ENCODE assay signal across 12 mouse cellular contexts in the genomic region with DNA sequence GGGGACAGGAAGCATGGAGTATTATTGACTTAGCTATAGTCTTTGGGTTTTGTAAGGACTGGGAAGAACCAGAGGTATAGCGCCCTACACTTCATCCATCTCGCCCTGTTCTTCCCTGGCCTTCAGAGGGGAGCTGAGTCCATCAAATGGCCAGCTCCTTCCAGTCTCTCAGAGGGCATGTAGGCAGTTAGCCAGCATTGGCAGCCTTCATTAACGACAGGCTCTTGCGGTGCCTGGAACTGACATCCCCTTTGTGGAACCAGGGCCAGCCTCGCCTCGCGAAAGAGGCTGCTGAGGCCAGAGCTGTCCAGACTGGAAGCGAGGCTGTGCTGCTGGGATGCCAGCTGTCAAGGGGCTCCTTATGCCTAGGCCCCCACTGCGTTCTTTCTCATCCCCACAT. TPM values are rescaled to one million over a fixed set of nuclear protein-coding genes. Genes with fewer than 3 reads are reported as not detected.
DNase-seq lines count a peak whose midpoint lies in the region; ATAC-seq lines count a peak whose summit lies in the region.
"Had no signal": no experiment of that assay in that cellular context is flagged by ENCODE, and none has a peak within 500 bp of the region (broad histone marks: within the 10 kb centered on the region; RNA-seq: fewer than 3 reads in every experiment).

No protein-coding gene starts in this region.

- WGBS in hindbrain, embryonic 15.5 days: 54% methylated on average over 9 of the region's 9 CpGs
- 66% methylated on average over 9 of the region's 9 CpGs for WGBS in hindbrain, embryonic 11.5 days
- WGBS in liver, embryonic 12.5 days (ENCODE audit: insufficient replicate concordance): 63% methylated on average over 9 of the region's 9 CpGs

- H3K9ac ChIP-seq in hindbrain, embryonic 15.5 days: no peak overlapping the region
- no peak overlapping the region for H3K9ac ChIP-seq in hindbrain, embryonic 11.5 days (ENCODE audit: low read depth, low read length)
- H3K9ac ChIP-seq in liver, embryonic 12.5 days: no peak overlapping the region

- DNase-seq in hindbrain, embryonic 11.5 days (ENCODE audit: low spot score): no peak
- peak; percentile 78 to 88 for DNase-seq in cerebellum, postnatal 25 days
- DNase-seq in left cerebral cortex, postnatal 25 days (ENCODE audit: low spot score in 2 of 2): peak; percentile 31 to 46
- no peak for DNase-seq in yolk sac, embryonic 10.5 days (ENCODE audit: low spot score)
- DNase-seq: gastrocnemius, postnatal 14 days had no signal

- peak overlapping the region; percentile 98 for H3K4me2 ChIP-seq in hindbrain, embryonic 15.5 days
- no peak overlapping the region for H3K4me2 ChIP-seq in hindbrain, embryonic 11.5 days (replicated peaks; ENCODE audit: low read depth, low read length)
- H3K4me2 ChIP-seq in liver, embryonic 12.5 days: no peak overlapping the region

- no peak for ATAC-seq in hindbrain, embryonic 15.5 days (ENCODE audit: low FRiP score, low read depth)
- no peak for ATAC-seq in hindbrain, embryonic 11.5 days (ENCODE audit: low FRiP score)
- no peak for ATAC-seq in liver, embryonic 12.5 days
- ATAC-seq in erythroblast, adult 5-6 weeks (replicated peaks; ENCODE audit: low FRiP score, poor library complexity, severe bottlenecking): no peak

- H3K4me3 ChIP-seq in hindbrain, embryonic 15.5 days: 0 out of 2 replicates have a peak overlapping the region, but pooled peaks have one; percentile 64
- no peak overlapping the region for H3K4me3 ChIP-seq in hindbrain, embryonic 11.5 days (ENCODE audit: low read depth, low read length)
- H3K4me3 ChIP-seq in brown adipose tissue, adult 24 weeks (ENCODE audit: insufficient read depth, low read depth, low read length): peak overlapping the region; percentile 87; the same call in 1 of the 2 replicates
- no peak overlapping the region for H3K4me3 ChIP-seq in liver, embryonic 12.5 days

- H3K4me1 ChIP-seq in hindbrain, embryonic 15.5 days (replicated peaks): peaks cover 17% of the 10 kb centered on the region
- H3K4me1 ChIP-seq in hindbrain, embryonic 11.5 days (replicated peaks; ENCODE audit: control insufficient read depth, insufficient read depth, low read length): no peaks in the 10 kb centered on the region
- H3K4me1 ChIP-seq in brown adipose tissue, adult 24 weeks (ENCODE audit: control insufficient read depth, insufficient read depth, insufficient read length, low read length): no peaks in the 10 kb centered on the region
- peaks cover 12% of the 10 kb centered on the region; the same call in 1 of the 2 replicates for H3K4me1 ChIP-seq in liver, embryonic 12.5 days

- no peak overlapping the region for H3K27ac ChIP-seq in hindbrain, embryonic 15.5 days (replicated peaks)
- no peak overlapping the region for H3K27ac ChIP-seq in hindbrain, embryonic 11.5 days (ENCODE audit: low read depth, low read length)
- no peak overlapping the region for H3K27ac ChIP-seq in brown adipose tissue, adult 24 weeks (replicated peaks; ENCODE audit: low read depth, low read length)
- no peak overlapping the region for H3K27ac ChIP-seq in liver, embryonic 12.5 days
- H3K27ac ChIP-seq: embryonic facial prominence, embryonic 12.5 days; kidney, postnatal 0 days had no signal

- H3K36me3 ChIP-seq in hindbrain, embryonic 15.5 days: peaks cover 16% of the 10 kb centered on the region
- no peaks in the 10 kb centered on the region for H3K36me3 ChIP-seq in hindbrain, embryonic 11.5 days (ENCODE audit: control insufficient read depth, insufficient read depth, low read length)
- 0 out of 2 replicates have a peak, but pooled peaks cover 3% of the 10 kb centered on the region for H3K36me3 ChIP-seq in liver, embryonic 12.5 days
- H3K36me3 ChIP-seq: embryonic facial prominence, embryonic 12.5 days had no signal

- 0 out of 2 replicates have a peak, but pooled peaks cover 3% of the 10 kb centered on the region for H3K27me3 ChIP-seq in hindbrain, embryonic 15.5 days
- H3K27me3 ChIP-seq in hindbrain, embryonic 11.5 days (ENCODE audit: control insufficient read depth, insufficient read depth, low read length): peaks cover 8% of the 10 kb centered on the region; the same call in 1 of the 2 replicates
- H3K27me3 ChIP-seq in liver, embryonic 12.5 days (replicated peaks): peaks cover 57% of the 10 kb centered on the region

- H3K9me3 ChIP-seq in hindbrain, embryonic 15.5 days: no peaks in the 10 kb centered on the region
- H3K9me3 ChIP-seq in hindbrain, embryonic 11.5 days (ENCODE audit: control insufficient read depth, low read length): no peaks in the 10 kb centered on the region
- H3K9me3 ChIP-seq in liver, embryonic 12.5 days (replicated peaks): no peaks in the 10 kb centered on the region
- H3K9me3 ChIP-seq: embryonic facial prominence, embryonic 12.5 days had no signal

- intact Hi-C loops in left cerebral cortex, postnatal 25 days (cut with DNase I): loop anchor here (2.0 to 5.0 kb wide), 2 partner anchors 27 to 69 kb away; a partner anchor contains a TSS

RNA-seq across cellular contexts. Expression of a gene that starts 1.9 kb away (rescaled TPM):
- 22.8 and 23.1 TPM in 2 replicates for polyA plus RNA-seq in hindbrain, embryonic 15.5 days (2015; fragmentation: Nextera tagmentation; extraction: Ambion mirVana)
- polyA plus RNA-seq in hindbrain, embryonic 11.5 days (2014; fragmentation: Nextera tagmentation; extraction: Ambion mirVana): 2.4 and 3.8 TPM in 2 replicates
- polyA plus RNA-seq in brown adipose tissue, adult 24 weeks (2012; ENCODE audit: insufficient read depth, insufficient read length, missing spikeins): 23.0 and 26.8 TPM in 2 replicates
- total RNA-seq in left cerebral cortex, postnatal 25 days (2021): 100 to 1,000 TPM; 114 to 127 TPM
- polyA plus RNA-seq in liver, embryonic 12.5 days (2016; fragmentation: Nextera tagmentation; extraction: Ambion mirVana): 0.94 and 1.7 TPM in 2 replicates
- total RNA-seq in erythroblast, adult 5-6 weeks (2015; ENCODE audit: low replicate concordance): 2.1 TPM in 1 of 2 replicates, not detected in the other
- 0.84 and 3.9 TPM in 2 replicates for total RNA-seq in erythroblast, adult 5-6 weeks (2017; ENCODE audit: low replicate concordance)

RNA-seq across cellular contexts. Expression of a gene that starts 9.5 kb away (rescaled TPM):
- 93.4 and 103 TPM in 2 replicates for polyA plus RNA-seq in hindbrain, embryonic 15.5 days (2015; fragmentation: Nextera tagmentation; extraction: Ambion mirVana)
- polyA plus RNA-seq in hindbrain, embryonic 11.5 days (2014; fragmentation: Nextera tagmentation; extraction: Ambion mirVana): 47.9 and 56.8 TPM in 2 replicates
- 15.7 and 21.6 TPM in 2 replicates for polyA plus RNA-seq in brown adipose tissue, adult 24 weeks (2012; ENCODE audit: insufficient read depth, insufficient read length, missing spikeins)
- total RNA-seq in left cerebral cortex, postnatal 25 days (2021): 10 to 100 TPM; 92.5 to 94.5 TPM
- polyA plus RNA-seq in liver, embryonic 12.5 days (2016; fragmentation: Nextera tagmentation; extraction: Ambion mirVana): 29.7 and 30.3 TPM in 2 replicates
- total RNA-seq in erythroblast, adult 5-6 weeks (2015; ENCODE audit: low replicate concordance): 13.6 and 17.1 TPM in 2 replicates
- total RNA-seq in erythroblast, adult 5-6 weeks (2017; ENCODE audit: low replicate concordance): 7.0 and 8.6 TPM in 2 replicates

RNA-seq across cellular contexts. Expression of a gene that starts 14.3 kb away (rescaled TPM):
- polyA plus RNA-seq in hindbrain, embryonic 15.5 days (2015; fragmentation: Nextera tagmentation; extraction: Ambion mirVana): not detected in 2 replicates
- not detected in 2 replicates for polyA plus RNA-seq in hindbrain, embryonic 11.5 days (2014; fragmentation: Nextera tagmentation; extraction: Ambion mirVana)
- polyA plus RNA-seq in brown adipose tissue, adult 24 weeks (2012; ENCODE audit: insufficient read depth, insufficient read length, missing spikeins): not detected in 2 replicates
- not detected for total RNA-seq in left cerebral cortex, postnatal 25 days (2021)
- not detected in 2 replicates for polyA plus RNA-seq in liver, embryonic 12.5 days (2016; fragmentation: Nextera tagmentation; extraction: Ambion mirVana)
- total RNA-seq in erythroblast, adult 5-6 weeks (2015; ENCODE audit: low replicate concordance): not detected in 2 replicates
- total RNA-seq in erythroblast, adult 5-6 weeks (2017; ENCODE audit: low replicate concordance): not detected in 2 replicates
- total RNA-seq: gastrocnemius, postnatal 14 days had no signal
- polyA plus RNA-seq: embryonic facial prominence, embryonic 12.5 days; kidney, postnatal 0 days; liver, embryonic 16.5 days had no signal

RNA-seq across cellular contexts. Expression of a gene that starts 27.0 kb away (rescaled TPM):
- 5.0 and 6.6 TPM in 2 replicates for polyA plus RNA-seq in hindbrain, embryonic 15.5 days (2015; fragmentation: Nextera tagmentation; extraction: Ambion mirVana)
- 4.8 and 5.4 TPM in 2 replicates for polyA plus RNA-seq in hindbrain, embryonic 11.5 days (2014; fragmentation: Nextera tagmentation; extraction: Ambion mirVana)
- polyA plus RNA-seq in brown adipose tissue, adult 24 weeks (2012; ENCODE audit: insufficient read depth, insufficient read length, missing spikeins): 2.4 TPM in 1 of 2 replicates, not detected in the other
- 10 to 100 TPM; 11.4 to 13.1 TPM for total RNA-seq in left cerebral cortex, postnatal 25 days (2021)
- polyA plus RNA-seq in liver, embryonic 12.5 days (2016; fragmentation: Nextera tagmentation; extraction: Ambion mirVana): 4.7 and 5.2 TPM in 2 replicates
- total RNA-seq in erythroblast, adult 5-6 weeks (2015; ENCODE audit: low replicate concordance): not detected in 2 replicates
- total RNA-seq in erythroblast, adult 5-6 weeks (2017; ENCODE audit: low replicate concordance): not detected in 2 replicates

RNA-seq across cellular contexts. Expression of a gene that starts 31.0 kb away (rescaled TPM):
- 82.7 and 88.2 TPM in 2 replicates for polyA plus RNA-seq in hindbrain, embryonic 15.5 days (2015; fragmentation: Nextera tagmentation; extraction: Ambion mirVana)
- 71.3 and 72.2 TPM in 2 replicates for polyA plus RNA-seq in hindbrain, embryonic 11.5 days (2014; fragmentation: Nextera tagmentation; extraction: Ambion mirVana)
- 24.4 and 27.2 TPM in 2 replicates for polyA plus RNA-seq in brown adipose tissue, adult 24 weeks (2012; ENCODE audit: insufficient read depth, insufficient read length, missing spikeins)
- total RNA-seq in left cerebral cortex, postnatal 25 days (2021): 10 to 100 TPM; 38.0 to 39.7 TPM
- polyA plus RNA-seq in liver, embryonic 12.5 days (2016; fragmentation: Nextera tagmentation; extraction: Ambion mirVana): 36.1 and 37.9 TPM in 2 replicates
- total RNA-seq in erythroblast, adult 5-6 weeks (2015; ENCODE audit: low replicate concordance): 7.1 and 9.8 TPM in 2 replicates
- total RNA-seq in erythroblast, adult 5-6 weeks (2017; ENCODE audit: low replicate concordance): 3.7 and 17.0 TPM in 2 replicates

Comparison
In these comparisons a context has a peak if more than half of its experiments do, and no peak if none do; other contexts are left out.
1. H3K4me3 ChIP-seq: peak in hindbrain, embryonic 15.5 days (single experiment) and brown adipose tissue, adult 24 weeks (single experiment); none in hindbrain, embryonic 11.5 days (single experiment) and liver, embryonic 12.5 days (single experiment).
2. DNase-seq: peak in cerebellum, postnatal 25 days (2 of 2) and left cerebral cortex, postnatal 25 days (2 of 2); none in hindbrain, embryonic 11.5 days (single experiment) and yolk sac, embryonic 10.5 days (single experiment).